Mouse (Mus musculus) cortical plate, adult 2 months (tissue): Measurements from ENCODE around the gene Fam213b. TPM values are rescaled to one million over a fixed set of nuclear protein-coding genes. Genes with fewer than 3 reads are reported as not detected.

Experiments
- H3K27ac ChIP-seq: fragments of 200-500 bp; 2 replicates; pipeline ENCODE4 v1.5.1; 2012; ENCODE audit warnings: low read length, control low read depth, inconsistent platforms; ENCODE audit not compliant: insufficient read depth
- H3K4me1 ChIP-seq: fragments of 200-500 bp; 2 replicates; pipeline ENCODE4 v1.6.1; 2011; ENCODE audit warnings: low read length; ENCODE audit not compliant: control insufficient read depth, insufficient read depth
- H3K4me3 ChIP-seq: fragments of 200-500 bp; 2 replicates; pipeline ENCODE4 v1.5.1; 2011; ENCODE audit warnings: mild to moderate bottlenecking, low read length, control low read depth; ENCODE audit not compliant: insufficient read depth
- CTCF ChIP-seq: fragments of 200-500 bp; IDR thresholded peaks from 2 replicates; pipeline ENCODE4 v1.5.1; 2011; ENCODE audit warnings: mild to moderate bottlenecking, control low read depth, low read length; ENCODE audit not compliant: insufficient read depth; ENCODE audit errors: extremely low read depth
- POLR2A ChIP-seq: fragments of 200-500 bp; IDR thresholded peaks from 2 replicates; pipeline ENCODE4 v1.6.1; 2011; ENCODE audit warnings: mild to moderate bottlenecking, low read length, control low read depth; ENCODE audit not compliant: insufficient read depth; ENCODE audit errors: extremely low read depth
- polyA plus RNA-seq: library from polyadenylated mRNA; depleted of rRNA; stranded (reverse); fragments of >200 nt; gene quantifications from 2 replicates; pipeline ENCODE4 v1.2.3, GENCODE M21; 2012; rRNA removed

The Fam213b gene
- polyA plus RNA-seq, 1 experiment, result 155 TPM

GRCm38 (mm10) chr4:154854676-154855345, 44.1 kb downstream of the Fam213b start:
- H3K27ac ChIP-seq, result no peak overlapping the region
- H3K4me1 ChIP-seq, result no peaks in the 10 kb centered on the region
- TF ChIP-seq POLR2A (no peak), CTCF (no peak)
- H3K4me3 ChIP-seq, result peak overlapping the region; percentile 46; the same call in 1 of the 2 replicates

- Histone ChIP-seq H3K4me3 (no peak overlapping the region), H3K4me1 (no peaks in the 10 kb centered on the region), H3K27ac (no peak overlapping the region)
- TF ChIP-seq POLR2A (no peak), CTCF (no peak)
Observed at GRCm38 (mm10) chr4:154853881-154854280, 45.1 kb downstream of the Fam213b start.

GRCm38 (mm10) chr4:154852696-154853095, 46.2 kb downstream of the Fam213b start:
- TF ChIP-seq POLR2A (no peak), CTCF (no peak)
- H3K27ac ChIP-seq, result no peak overlapping the region
- no peaks in the 10 kb centered on the region for H3K4me1 ChIP-seq
- H3K4me3 ChIP-seq, result no peak overlapping the region

Other genes starting within 250 kb of the Fam213b start
- gene Actrt2, start 231.3 kb downstream of the Fam213b start, polyA plus RNA-seq, result not detected in 2 replicates
- 2.3 and 2.5 TPM in 2 replicates for gene Ttc34, start 61.7 kb downstream of the Fam213b start, polyA plus RNA-seq
- 1.1 and 1.2 TPM in 2 replicates for gene Mmel1, start 29.6 kb downstream of the Fam213b start, polyA plus RNA-seq
- gene Tnfrsf14, start 29.4 kb upstream of the Fam213b start, polyA plus RNA-seq, result 2.3 TPM in 2 replicates
- gene Hes5, start 61.8 kb upstream of the Fam213b start, polyA plus RNA-seq, result 25.9 and 28.2 TPM in 2 replicates
- gene Pank4, start 65.0 kb upstream of the Fam213b start, polyA plus RNA-seq, result 64.5 and 68.2 TPM in 2 replicates
- gene Plch2, start 157.6 kb upstream of the Fam213b start, polyA plus RNA-seq, result 66.4 and 70.6 TPM in 2 replicates
- gene Pex10, start 167.9 kb upstream of the Fam213b start, polyA plus RNA-seq, result 17.8 and 19.5 TPM in 2 replicates
- gene Rer1, start 187.2 kb upstream of the Fam213b start, polyA plus RNA-seq, result 81.8 and 86.9 TPM in 2 replicates
- 12.4 and 16.0 TPM in 2 replicates for gene Morn1, start 187.4 kb upstream of the Fam213b start, polyA plus RNA-seq